9 mouse cellular contexts compared by ENCODE assay signal in genomic region chr6:128334397-128335124, GRCm38 (mm10). TPM values are rescaled to one million over a fixed set of nuclear protein-coding genes. Genes with fewer than 3 reads are reported as not detected.
DNase-seq lines count a peak whose midpoint lies in the region; ATAC-seq and TF ChIP-seq lines count a peak whose summit lies in the region.
"Had no signal": no experiment of that assay in that cellular context is flagged by ENCODE, and none has a peak within 500 bp of the region (broad histone marks: within the 10 kb centered on the region; RNA-seq: fewer than 3 reads in every experiment).

No protein-coding gene starts in this region.

- 0 out of 2 replicates have a peak overlapping the region, but pooled peaks have one; percentile 7 for H3K4me3 ChIP-seq in forebrain, postnatal 0 days (ENCODE audit: low read depth, low read length)
- no peak overlapping the region for H3K4me3 ChIP-seq in lung, embryonic 14.5 days (ENCODE audit: low read depth, low read length)
- no peak overlapping the region for H3K4me3 ChIP-seq in olfactory bulb, adult 2 months (ENCODE audit: insufficient read depth, low read depth, low read length)

- H3K9ac ChIP-seq in forebrain, postnatal 0 days: no peak overlapping the region
- no peak overlapping the region for H3K9ac ChIP-seq in lung, embryonic 14.5 days

- no peak overlapping the region for H3K4me2 ChIP-seq in forebrain, postnatal 0 days (ENCODE audit: low read depth)
- peak overlapping the region; percentile 35 for H3K4me2 ChIP-seq in lung, embryonic 14.5 days

- no peaks in the 10 kb centered on the region for H3K9me3 ChIP-seq in forebrain, postnatal 0 days (ENCODE audit: low read length)
- H3K9me3 ChIP-seq in lung, embryonic 14.5 days (ENCODE audit: low read depth, low read length): peaks cover 3% of the 10 kb centered on the region; the same call in 1 of the 2 replicates

- H3K4me1 ChIP-seq in forebrain, postnatal 0 days (ENCODE audit: insufficient read depth): peaks cover 2% of the 10 kb centered on the region; the same call in 1 of the 2 replicates
- peaks cover 4% of the 10 kb centered on the region for H3K4me1 ChIP-seq in lung, embryonic 14.5 days (ENCODE audit: insufficient read depth)
- H3K4me1 ChIP-seq in olfactory bulb, adult 2 months (ENCODE audit: control insufficient read depth, insufficient read depth, low read length): peaks cover 8% of the 10 kb centered on the region

- no peak for TF ChIP-seq POLR2A in olfactory bulb, adult 2 months (IDR thresholded peaks at IDR 0.05; ENCODE audit: insufficient read depth, low read depth, low read length)

- peak; percentile 19 for DNase-seq in MEL-GATA-1-ER (ENCODE audit: extremely low read depth, low read depth)
- peak; percentile 62 for DNase-seq in cerebellum, adult 11 months
- DNase-seq in forebrain, postnatal 0 days: peak; percentile 88
- DNase-seq in heart, postnatal 4 days: peak; percentile 88
- DNase-seq in layer of hippocampus, adult 18-20 months (ENCODE audit: low spot score in 2 of 2): peak; percentile 49 to 82
- DNase-seq in lung, embryonic 14.5 days: peak; percentile 95
- peak; percentile 68 for DNase-seq in urinary bladder, postnatal 25 days (ENCODE audit: low spot score)

- ATAC-seq in forebrain, postnatal 0 days: peak; percentile 93
- ATAC-seq in lung, embryonic 14.5 days (ENCODE audit: insufficient read depth): peak; percentile 78

- 24% methylated on average over 12 of the region's 12 CpGs for WGBS in forebrain, postnatal 0 days
- WGBS in lung, embryonic 14.5 days: 8% methylated on average over 12 of the region's 12 CpGs
- WGBS in olfactory bulb, adult 2 months: 13% methylated on average over 12 of the region's 12 CpGs

- peak; percentile 77 for TF ChIP-seq CTCF in forebrain, postnatal 0 days (IDR thresholded peaks at IDR 0.05; ENCODE audit: low read depth)
- TF ChIP-seq CTCF in lung, embryonic 14.5 days (IDR thresholded peaks at IDR 0.05; ENCODE audit: low read depth): peak; percentile 79
- peak; percentile 43; the same call in 1 of the 2 replicates for TF ChIP-seq CTCF in olfactory bulb, adult 2 months (IDR thresholded peaks at IDR 0.05; ENCODE audit: insufficient read depth, low read depth, low read length)

- H3K36me3 ChIP-seq in forebrain, postnatal 0 days (ENCODE audit: insufficient read depth): peaks cover 42% of the 10 kb centered on the region
- peaks cover 49% of the 10 kb centered on the region for H3K36me3 ChIP-seq in lung, embryonic 14.5 days (ENCODE audit: insufficient read depth)

- H3K27me3 ChIP-seq in forebrain, postnatal 0 days (ENCODE audit: insufficient read depth, low read length): no peaks in the 10 kb centered on the region
- H3K27me3 ChIP-seq in lung, embryonic 14.5 days (ENCODE audit: insufficient read depth, low read length): no peaks in the 10 kb centered on the region

- H3K27ac ChIP-seq in forebrain, postnatal 0 days (ENCODE audit: low read depth, low read length): no peak overlapping the region
- H3K27ac ChIP-seq in lung, embryonic 14.5 days (ENCODE audit: low read depth): no peak overlapping the region
- H3K27ac ChIP-seq in olfactory bulb, adult 2 months (ENCODE audit: insufficient read depth, low read depth, low read length): no peak overlapping the region
- H3K27ac ChIP-seq: macrophage had no signal

RNA-seq across cellular contexts. Expression of gene Tulp3, which starts 21.1 kb away (rescaled TPM):
- 12.6 and 13.5 TPM in 2 replicates for total RNA-seq in forebrain, postnatal 0 days (2014; rRNA removed)
- 8.1 and 11.0 TPM in 2 replicates for polyA plus RNA-seq in forebrain, postnatal 0 days (2015; fragmentation: Nextera tagmentation; extraction: Ambion mirVana)
- total RNA-seq in heart, postnatal 4 days (2021): 10 to 100 TPM; 10.9 to 11.4 TPM
- total RNA-seq in layer of hippocampus, adult 18-20 months (2021): 10 to 100 TPM; 19.2 to 21.4 TPM
- 22.0 and 23.1 TPM in 2 replicates for polyA plus RNA-seq in lung, embryonic 14.5 days (2014; fragmentation: Nextera tagmentation; extraction: Ambion mirVana)
- not detected in 2 replicates for polyA plus RNA-seq in olfactory bulb, adult 2 months (2012; ENCODE audit: insufficient read depth, insufficient read length, low replicate concordance, missing spikeins)

RNA-seq across cellular contexts. Expression of gene Rhno1, which starts 28.1 kb away (rescaled TPM):
- total RNA-seq in forebrain, postnatal 0 days (2014; rRNA removed): 21.5 and 32.1 TPM in 2 replicates
- polyA plus RNA-seq in forebrain, postnatal 0 days (2015; fragmentation: Nextera tagmentation; extraction: Ambion mirVana): 67.8 and 69.0 TPM in 2 replicates
- total RNA-seq in heart, postnatal 4 days (2021): 10 to 100 TPM; 25.7 to 26.8 TPM
- 10 to 100 TPM; 21.5 to 23.4 TPM for total RNA-seq in layer of hippocampus, adult 18-20 months (2021)
- 134 and 144 TPM in 2 replicates for polyA plus RNA-seq in lung, embryonic 14.5 days (2014; fragmentation: Nextera tagmentation; extraction: Ambion mirVana)
- not detected in 2 replicates for polyA plus RNA-seq in olfactory bulb, adult 2 months (2012; ENCODE audit: insufficient read depth, insufficient read length, low replicate concordance, missing spikeins)

RNA-seq across cellular contexts. Expression of gene Foxm1, which starts 28.2 kb away (rescaled TPM):
- total RNA-seq in forebrain, postnatal 0 days (2014; rRNA removed): 3.5 and 7.3 TPM in 2 replicates
- polyA plus RNA-seq in forebrain, postnatal 0 days (2015; fragmentation: Nextera tagmentation; extraction: Ambion mirVana): 3.9 and 4.0 TPM in 2 replicates
- 10 to 100 TPM; 42.0 to 48.9 TPM for total RNA-seq in heart, postnatal 4 days (2021)
- 1 to 10 TPM in 1 of 2 experiments, under 1 TPM in 1; 0.84 to 1.3 TPM for total RNA-seq in layer of hippocampus, adult 18-20 months (2021)
- 55.0 and 56.7 TPM in 2 replicates for polyA plus RNA-seq in lung, embryonic 14.5 days (2014; fragmentation: Nextera tagmentation; extraction: Ambion mirVana)
- polyA plus RNA-seq in olfactory bulb, adult 2 months (2012; ENCODE audit: insufficient read depth, insufficient read length, low replicate concordance, missing spikeins): not detected in 2 replicates

RNA-seq across cellular contexts. Expression of gene Tead4, which starts 33.9 kb away (rescaled TPM):
- total RNA-seq in forebrain, postnatal 0 days (2014; rRNA removed): 0.31 and 0.67 TPM in 2 replicates
- 0.20 and 0.63 TPM in 2 replicates for polyA plus RNA-seq in forebrain, postnatal 0 days (2015; fragmentation: Nextera tagmentation; extraction: Ambion mirVana)
- total RNA-seq in heart, postnatal 4 days (2021): 1 to 10 TPM; 6.2 to 6.9 TPM
- 1 to 10 TPM in 1 of 2 experiments, under 1 TPM in 1; 0.97 to 1.5 TPM for total RNA-seq in layer of hippocampus, adult 18-20 months (2021)
- polyA plus RNA-seq in lung, embryonic 14.5 days (2014; fragmentation: Nextera tagmentation; extraction: Ambion mirVana): 3.3 and 4.1 TPM in 2 replicates
- polyA plus RNA-seq in olfactory bulb, adult 2 months (2012; ENCODE audit: insufficient read depth, insufficient read length, low replicate concordance, missing spikeins): not detected in 2 replicates
- polyA plus RNA-seq: macrophage had no signal

RNA-seq across cellular contexts. Expression of gene Tex52, which starts 40.7 kb away (rescaled TPM):
- 0.15 TPM in 1 of 2 replicates, not detected in the other for total RNA-seq in forebrain, postnatal 0 days (2014; rRNA removed)
- 0.30 and 0.58 TPM in 2 replicates for polyA plus RNA-seq in forebrain, postnatal 0 days (2015; fragmentation: Nextera tagmentation; extraction: Ambion mirVana)
- not detected for total RNA-seq in heart, postnatal 4 days (2021)
- total RNA-seq in layer of hippocampus, adult 18-20 months (2021): 1 to 10 TPM; 1.9 to 2.7 TPM
- polyA plus RNA-seq in lung, embryonic 14.5 days (2014; fragmentation: Nextera tagmentation; extraction: Ambion mirVana): 0.21 and 0.35 TPM in 2 replicates
- not detected in 2 replicates for polyA plus RNA-seq in olfactory bulb, adult 2 months (2012; ENCODE audit: insufficient read depth, insufficient read length, low replicate concordance, missing spikeins)
- polyA plus RNA-seq: macrophage had no signal

Comparison
In these comparisons a context has a peak if more than half of its experiments do, and no peak if none do; other contexts are left out.
1. DNase-seq: peak in every context shown above with its lines; median percentile 95 in lung, embryonic 14.5 days; 88 in forebrain, postnatal 0 days; 88 in heart, postnatal 4 days; 68 in urinary bladder, postnatal 25 days; 66 in layer of hippocampus, adult 18-20 months; 62 in cerebellum, adult 11 months; 19 in MEL-GATA-1-ER.